Mouse (Mus musculus): ENCODE data around the gene Mrpl2.

The Mrpl2 gene

GRCm38 (mm10) chr17:46667712-46668111 lies 21.7 kb downstream of the Mrpl2 start:
- in situ Hi-C loops (cut with MboI), result no loop called here

- in situ Hi-C loops (cut with MboI), result no loop called here
Observed at GRCm38 (mm10) chr17:46669911-46670310, 23.9 kb downstream of the Mrpl2 start.

- in situ Hi-C loops (cut with MboI), result no loop called here
Observed at GRCm38 (mm10) chr17:46673850-46674529, 28.0 kb downstream of the Mrpl2 start, which contains the start of gene Rrp36. TSS of gene Rrp36 (minus strand) at chr17:46674352.

DNA sequence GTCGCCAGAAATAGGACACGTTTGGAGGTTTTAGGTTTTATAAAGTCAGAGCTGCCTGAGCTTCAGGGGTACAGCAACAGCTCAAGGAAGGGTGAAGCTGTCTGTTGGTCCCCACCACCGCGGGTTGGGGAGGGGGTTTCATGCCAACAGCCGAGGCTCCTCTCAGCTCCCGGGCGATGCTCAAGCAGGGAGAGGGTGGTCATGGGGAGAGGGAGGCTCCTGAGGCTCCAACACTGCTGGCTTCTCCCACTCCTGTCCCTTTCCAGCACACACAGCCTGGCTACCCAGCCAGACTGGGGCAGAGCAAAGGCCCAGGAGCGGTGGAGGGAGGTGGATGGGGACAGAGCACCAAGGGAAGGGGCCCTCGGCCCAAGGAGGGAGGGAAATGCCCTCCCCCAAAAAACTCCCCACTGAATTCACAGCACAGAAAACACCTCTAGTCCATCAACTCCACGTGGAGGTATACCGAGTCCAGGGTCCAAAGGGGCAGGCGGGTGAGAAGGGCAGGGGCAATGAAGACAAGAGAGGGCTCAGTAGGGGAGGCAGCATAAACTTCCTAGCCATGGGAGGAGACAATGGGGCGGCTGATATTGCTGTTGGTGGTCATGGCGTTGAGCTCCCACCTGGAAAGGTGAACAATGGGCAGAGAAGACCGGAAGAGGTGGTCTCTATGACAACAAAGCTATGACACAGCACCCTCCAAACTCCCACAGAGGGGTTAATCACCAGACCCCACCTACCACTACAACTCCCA lies 28.7 kb downstream of the Mrpl2 start:
- in situ Hi-C loops (cut with MboI), result no loop called here

DNA sequence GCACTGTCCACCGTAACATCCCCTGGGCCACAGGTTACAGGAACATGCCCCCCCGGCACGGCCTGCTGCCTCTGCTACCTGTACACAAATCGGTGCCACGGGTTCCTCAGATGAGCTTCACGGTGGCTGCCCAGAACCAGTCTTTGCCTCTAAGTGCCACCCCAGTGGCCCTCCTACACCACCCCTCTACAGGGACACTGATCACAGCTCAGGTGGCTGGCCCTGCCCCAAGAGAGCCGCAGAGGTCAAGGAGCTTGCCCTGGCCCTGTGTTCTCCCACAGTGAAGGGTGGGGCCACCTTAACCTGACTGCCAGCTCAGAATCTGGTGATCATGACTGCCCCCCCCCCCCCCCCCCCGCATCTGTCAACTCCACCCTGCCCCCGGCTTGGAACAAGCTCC lies 32.4 kb downstream of the Mrpl2 start, which contains the start of gene Mea1:
TSS of gene Mea1 (plus strand) at position 378 of the 400 bp plus-strand sequence.
- in situ Hi-C loops (cut with MboI), result no loop called here

DNA sequence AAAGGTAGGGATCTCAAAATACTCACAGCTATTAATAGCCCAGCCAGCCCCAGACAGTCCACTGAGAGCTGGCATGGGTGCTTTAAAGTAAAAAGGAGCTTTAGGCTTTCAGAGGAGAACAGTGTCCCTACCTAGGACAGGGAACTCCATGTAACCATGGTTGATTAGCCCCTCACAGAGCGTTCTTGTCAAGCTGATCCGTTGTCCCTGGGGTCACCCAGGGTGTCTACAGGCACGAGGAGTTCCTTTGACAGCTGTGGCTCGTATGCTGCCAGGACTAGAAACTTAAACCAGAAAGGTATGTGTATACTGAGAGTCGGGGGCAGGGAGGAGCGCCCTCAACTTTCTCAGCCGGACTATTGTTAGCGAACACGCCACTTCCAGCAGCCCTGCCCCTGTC lies 32.9 kb downstream of the Mrpl2 start:
- in situ Hi-C loops (cut with MboI), result no loop called here

DNA sequence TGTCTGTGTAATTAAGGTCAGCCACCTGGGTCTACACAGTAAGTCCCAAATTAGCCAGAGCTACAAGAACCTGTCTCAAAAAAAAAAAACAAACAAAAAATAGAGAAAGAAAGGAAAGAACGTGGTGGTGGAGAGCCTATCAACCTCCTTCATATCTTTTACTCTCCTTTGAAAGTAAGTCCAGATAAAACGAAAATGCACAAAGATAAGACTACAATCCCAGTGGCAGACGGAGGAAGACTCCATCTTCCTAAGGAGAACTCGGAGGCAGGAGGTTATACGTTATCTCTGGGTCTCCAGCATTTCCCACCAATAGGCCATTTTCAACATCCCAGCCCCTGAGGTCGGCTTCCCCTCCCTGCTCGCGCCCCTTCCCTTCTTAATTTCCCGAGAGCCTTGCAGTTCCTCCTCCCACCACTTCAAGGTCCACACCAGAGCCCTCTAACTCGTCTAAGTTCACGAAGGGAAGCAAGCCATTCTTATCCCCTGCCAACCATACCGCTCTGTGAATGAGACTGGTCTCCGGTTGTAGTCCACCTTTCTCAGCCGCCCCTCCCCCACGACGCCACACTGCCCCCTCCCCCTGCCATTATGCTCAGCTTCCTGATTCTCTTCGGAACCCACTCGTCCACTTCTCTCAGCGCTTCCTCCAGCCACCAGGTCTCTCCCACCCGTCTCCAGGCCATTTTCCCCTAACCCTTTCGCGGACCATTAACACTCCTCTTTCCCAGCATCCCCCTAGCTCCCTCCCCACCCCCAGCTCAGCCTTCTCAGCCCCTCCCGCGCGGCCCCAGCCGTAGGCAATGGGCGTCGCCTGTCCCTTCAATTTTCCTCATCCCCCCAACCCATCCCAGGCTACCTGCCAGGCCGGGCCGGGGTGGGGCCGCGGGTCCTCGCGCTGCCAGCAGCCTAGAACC lies 34.1 kb downstream of the Mrpl2 start:
- in situ Hi-C loops (cut with MboI), result no loop called here

GRCm38 (mm10) chr17:46680760-46681373 lies 34.8 kb downstream of the Mrpl2 start, which contains the start of gene Klhdc3:
TSS of gene Klhdc3 (minus strand) at chr17:46680914.
- in situ Hi-C loops (cut with MboI), result no loop called here

DNA sequence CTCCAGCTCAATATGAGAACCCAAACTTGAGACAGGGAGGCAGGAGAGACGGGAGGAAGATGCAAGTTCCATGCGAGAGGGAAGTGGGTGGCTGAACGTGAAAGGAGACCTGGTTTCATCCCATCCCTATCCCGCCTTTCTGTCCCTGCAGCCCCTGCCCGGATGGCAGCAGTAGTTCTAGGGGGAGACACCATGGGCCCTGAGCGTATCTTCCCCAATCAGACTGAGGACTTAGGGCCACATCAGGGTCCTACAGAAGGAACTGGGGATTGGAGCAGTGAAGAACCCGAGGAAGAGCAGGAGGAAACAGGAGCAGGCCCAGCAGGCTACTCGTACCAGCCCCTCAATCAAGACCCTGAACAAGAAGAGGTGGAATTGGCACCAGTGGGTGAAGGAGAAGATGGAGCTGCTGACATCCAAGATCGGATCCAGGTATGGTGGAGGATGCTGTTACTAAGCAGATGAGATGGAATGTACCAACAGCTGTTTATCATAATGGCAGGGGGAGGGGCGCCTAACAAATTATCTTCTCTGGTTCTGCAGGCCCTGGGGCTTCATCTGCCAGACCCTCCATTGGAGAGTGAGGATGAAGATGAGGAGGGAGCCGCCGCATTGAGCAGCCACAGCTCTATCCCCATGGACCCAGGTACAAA lies 35.6 kb downstream of the Mrpl2 start:
- in situ Hi-C loops (cut with MboI), result no loop called here

DNA sequence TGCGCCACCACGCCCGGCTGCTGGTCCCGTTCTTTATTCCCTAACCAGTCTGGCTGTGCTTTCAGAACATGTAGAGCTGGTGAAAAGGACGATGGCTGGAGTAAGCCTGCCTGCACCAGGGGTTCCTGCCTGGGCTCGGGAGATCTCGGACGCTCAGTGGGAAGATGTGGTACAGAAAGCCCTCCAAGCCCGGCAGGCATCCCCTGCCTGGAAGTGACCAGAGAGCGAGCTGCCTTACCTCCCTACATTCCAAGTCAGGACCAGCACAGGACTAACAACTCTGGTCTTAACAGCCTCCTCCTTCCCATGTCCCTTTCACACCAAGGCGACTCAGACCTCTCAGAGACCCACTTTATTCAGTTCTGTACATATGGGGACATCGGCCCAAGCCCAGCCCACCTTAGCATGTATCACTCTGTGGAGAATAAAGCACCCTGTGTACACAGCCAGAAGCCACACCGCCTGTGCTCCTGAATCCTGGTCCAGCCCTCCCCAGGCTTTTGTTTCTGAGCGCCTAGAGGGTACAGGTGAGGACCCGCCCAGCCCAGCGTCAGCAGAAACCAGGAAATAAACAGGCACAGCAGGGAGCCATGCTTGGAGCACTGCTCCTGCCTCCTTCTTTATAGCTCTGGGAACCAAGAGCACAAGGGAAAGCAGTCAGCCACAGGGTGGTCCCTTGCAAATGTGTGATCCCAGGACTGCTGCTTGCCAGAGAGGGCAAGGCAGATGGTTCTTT lies 36.8 kb downstream of the Mrpl2 start:
- in situ Hi-C loops (cut with MboI), result no loop called here

- in situ Hi-C loops (cut with MboI), result no loop called here
Observed at GRCm38 (mm10) chr17:46685913-46686312, 39.9 kb downstream of the Mrpl2 start.

GRCm38 (mm10) chr17:46690665-46691064 lies 44.6 kb downstream of the Mrpl2 start:
- in situ Hi-C loops (cut with MboI), result no loop called here

DNA sequence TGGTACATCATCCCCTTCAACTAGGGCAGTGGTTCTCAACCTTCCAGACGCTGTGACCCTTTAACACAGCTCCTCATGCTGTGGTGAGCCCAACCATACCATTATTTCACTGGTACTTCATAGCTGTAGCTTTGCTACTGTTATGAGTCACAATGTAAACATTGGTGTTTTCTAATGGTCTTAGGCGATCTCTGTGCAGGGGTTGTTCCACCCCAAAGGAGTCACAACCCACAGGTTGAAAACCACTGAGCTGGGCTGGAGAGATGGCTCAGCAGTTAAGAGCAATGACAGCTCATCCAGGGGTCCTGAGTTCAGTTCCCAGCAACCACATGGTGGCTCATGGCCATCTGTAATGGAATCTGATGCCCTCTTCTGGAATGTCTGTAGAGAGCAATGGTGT lies 45.4 kb downstream of the Mrpl2 start:
- in situ Hi-C loops (cut with MboI), result no loop called here

DNA sequence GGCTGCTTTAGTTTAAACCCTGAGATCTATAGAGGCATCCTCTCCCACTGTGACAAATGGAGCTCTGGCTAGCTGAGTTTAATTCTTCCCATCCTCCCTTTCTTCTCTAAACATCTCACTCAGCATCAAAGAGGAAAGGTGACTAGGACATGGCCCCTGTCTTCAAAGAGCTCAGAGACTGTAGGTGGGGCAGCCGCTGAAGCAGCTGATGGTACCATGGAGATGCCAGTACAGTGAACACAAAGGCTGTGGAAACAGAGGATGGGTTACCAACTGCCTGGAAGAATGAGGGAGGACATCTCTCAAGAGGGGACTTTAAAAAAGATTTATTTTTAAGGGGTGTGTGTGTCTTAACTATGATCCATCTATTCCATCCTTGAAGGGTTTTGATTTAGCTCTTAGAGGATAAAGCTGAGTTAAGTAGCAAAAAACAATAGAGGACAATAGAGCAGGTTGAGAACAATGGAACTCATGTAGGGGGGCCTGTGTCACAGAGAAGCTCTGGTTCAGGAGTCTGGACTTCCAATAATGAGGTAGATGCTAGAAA lies 48.6 kb downstream of the Mrpl2 start:
- in situ Hi-C loops (cut with MboI), result no loop called here

GRCm38 (mm10) chr17:46698515-46698914 lies 52.5 kb downstream of the Mrpl2 start:
- in situ Hi-C loops (cut with MboI), result no loop called here

DNA sequence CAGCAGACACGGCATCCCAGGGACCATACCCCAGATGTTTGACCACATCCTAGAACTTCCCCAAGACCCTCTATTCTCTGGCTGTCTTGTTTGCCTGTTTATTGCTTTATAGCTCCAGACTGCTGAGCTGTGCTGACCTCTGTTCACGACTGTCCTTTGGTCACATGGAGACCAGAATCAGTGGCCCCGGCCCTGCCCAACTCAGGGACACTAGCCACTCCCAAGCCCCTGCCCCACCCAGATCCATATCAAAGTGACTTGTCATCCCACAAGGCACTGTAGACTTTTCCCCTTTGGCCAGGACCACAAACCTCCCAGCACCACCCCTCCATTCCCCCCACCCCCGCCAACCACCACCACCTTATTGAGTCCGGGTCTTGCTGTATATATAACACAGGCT lies 53.2 kb downstream of the Mrpl2 start:
- in situ Hi-C loops (cut with MboI), result no loop called here
